Mouse (Mus musculus) thymus, postnatal 0 days (tissue): ENCODE measurements around the gene Polr1b. TPM values are rescaled to one million over a fixed set of nuclear protein-coding genes. Genes with fewer than 3 reads are reported as not detected.

Experiments
- DNase-seq: peaks from one replicate; pipeline ENCODE4 v3.0.0-alpha.2; 2015; ENCODE audit warnings: low spot score
- polyA plus RNA-seq: library from polyadenylated mRNA; unstranded; fragments of >200 nt; fragmentation: Nextera tagmentation; extraction: Ambion mirVana; gene quantifications from 2 replicates; pipeline ENCODE4 v1.2.1, GENCODE M21; 2015

Polr1b gene
- polyA plus RNA-seq, 1 experiment from 2014 or later, result 19.4 TPM

DNA sequence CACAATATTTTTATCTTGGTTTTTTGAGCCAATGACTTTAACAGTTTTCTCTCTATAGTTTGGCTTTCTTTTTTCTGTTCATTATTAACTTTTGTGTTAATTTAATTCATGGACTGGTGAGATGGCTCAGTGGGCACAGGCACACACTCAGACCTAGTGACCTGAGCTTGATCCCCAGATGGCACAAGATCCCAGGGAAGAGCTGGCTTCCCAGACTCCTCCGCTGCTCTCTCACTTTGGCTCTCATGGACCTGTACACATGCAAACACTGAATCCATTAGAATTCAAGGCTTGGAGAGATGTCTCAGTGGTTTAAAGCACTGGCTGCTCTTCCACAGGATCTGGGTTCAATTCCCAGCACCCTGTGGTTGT, 15.6 kb downstream of the Polr1b start:
- no peak for DNase-seq

GRCm38 (mm10) chr2:129118061-129118460, 17.3 kb downstream of the Polr1b start:
- DNase-seq, result no peak

DNA sequence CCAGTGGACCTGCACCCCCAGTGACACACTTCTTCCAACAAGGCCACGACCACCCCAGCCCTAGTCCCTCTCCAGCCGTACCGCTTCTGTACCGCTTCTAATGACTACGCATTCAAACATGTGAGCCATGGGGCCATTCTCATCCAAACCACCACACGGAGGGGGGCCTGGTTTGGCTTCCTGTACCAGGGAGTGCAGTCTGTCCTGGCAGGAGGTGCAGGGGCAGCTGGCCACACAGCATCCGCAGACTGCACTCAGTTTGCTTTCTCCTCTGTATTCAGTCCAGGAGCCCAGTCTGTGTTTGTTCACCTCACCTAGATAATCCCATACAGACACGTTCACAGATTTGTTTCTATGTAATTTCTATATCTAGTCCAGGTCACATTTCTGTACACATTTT, 21.2 kb downstream of the Polr1b start:
- DNase-seq, result no peak

DNA sequence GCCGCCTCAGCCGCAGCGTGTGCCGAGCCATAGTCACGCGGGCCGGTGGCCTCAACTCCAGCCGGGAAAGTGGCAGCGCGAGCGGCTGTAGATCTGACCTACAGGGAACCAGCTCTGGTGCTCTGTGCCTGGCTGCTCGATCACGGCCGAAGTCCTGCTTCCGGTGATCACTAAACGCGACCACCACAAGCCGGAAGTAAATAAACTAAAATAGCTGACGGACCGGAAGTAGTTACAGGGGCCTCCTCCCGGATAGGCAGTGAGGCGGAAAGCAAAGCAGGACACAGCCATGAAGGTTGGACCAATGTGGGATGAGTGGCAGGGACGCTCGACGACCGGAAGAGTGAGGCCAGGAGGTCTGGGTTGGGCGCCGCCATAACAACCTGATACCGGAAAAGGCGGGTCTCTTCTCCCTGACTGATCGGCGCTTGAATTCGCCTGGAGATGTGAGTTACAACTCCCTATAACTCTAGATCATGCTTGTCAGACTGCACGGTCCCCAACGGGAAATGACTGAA, 28.7 kb downstream of the Polr1b start, which contains the start of gene Chchd5:
TSS of gene Chchd5 (plus strand) at position 289 of the 518 bp plus-strand sequence.
- peak; percentile 85 for DNase-seq

DNA sequence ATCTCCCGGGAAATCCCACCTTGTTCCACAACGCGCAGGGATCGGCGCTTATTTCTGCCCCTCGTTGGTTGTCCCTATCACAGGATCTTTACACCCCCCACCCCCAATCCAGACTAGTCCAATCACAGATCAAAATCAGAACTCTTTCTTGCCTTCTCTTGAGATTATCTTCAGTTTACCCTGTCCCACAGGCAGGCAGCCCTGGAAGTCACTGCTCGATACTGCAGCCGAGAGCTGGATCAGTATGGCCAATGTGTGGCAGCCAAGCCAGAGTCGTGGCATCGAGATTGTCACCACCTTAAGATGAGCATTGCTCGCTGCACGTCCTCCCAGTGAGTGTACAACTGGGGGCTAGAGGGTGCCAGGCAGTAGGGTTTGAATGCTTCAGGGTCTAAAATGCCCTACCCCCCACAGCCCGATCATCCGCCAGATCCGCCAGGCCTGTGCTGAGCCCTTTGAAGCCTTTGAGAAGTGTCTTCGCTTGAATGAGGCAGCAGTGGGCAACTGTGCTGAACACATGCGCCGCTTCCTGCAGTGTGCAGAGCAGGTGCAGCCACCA, 29.3 kb downstream of the Polr1b start:
- peak; percentile 88 for DNase-seq

DNA sequence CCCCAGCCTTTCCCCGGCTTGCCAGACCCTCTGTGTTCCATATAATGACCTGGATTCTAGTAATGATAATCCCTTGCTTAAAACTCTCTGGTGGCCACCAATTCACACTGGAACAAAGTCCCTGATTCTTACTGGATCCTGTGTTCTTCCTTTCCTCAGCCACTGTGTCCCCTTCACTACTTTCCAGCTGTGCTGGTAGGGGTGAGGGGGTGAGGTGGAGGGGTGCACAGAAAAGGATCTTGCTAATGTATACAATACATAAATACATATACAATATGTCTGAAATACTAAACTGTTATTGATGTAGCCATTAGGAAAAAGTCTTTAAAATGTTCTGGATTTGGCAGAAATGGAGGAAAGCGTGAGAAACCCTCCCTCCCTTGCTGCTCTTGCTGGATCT, 30.0 kb downstream of the Polr1b start:
- peak; percentile 19 for DNase-seq

DNA sequence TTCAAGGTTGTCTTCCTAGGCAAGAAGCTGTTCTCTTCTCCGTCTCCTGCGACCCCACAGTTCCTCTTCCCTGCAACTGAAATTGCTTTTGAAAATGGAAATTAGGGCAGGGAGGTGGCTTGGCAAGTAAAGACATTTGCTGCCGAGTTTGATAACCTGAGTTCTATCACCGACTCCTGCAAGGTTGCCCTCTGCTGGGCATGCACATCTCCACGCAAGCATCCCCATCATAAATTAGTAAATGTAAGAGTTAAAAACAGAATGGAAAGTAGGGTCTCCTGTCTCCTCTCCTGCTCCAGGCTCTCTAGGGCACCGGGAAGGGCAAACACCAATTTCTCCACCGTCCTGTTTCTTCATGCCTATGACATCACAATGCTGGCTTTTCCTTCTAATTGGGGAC, 31.4 kb downstream of the Polr1b start:
- DNase-seq, result peak; percentile 24

GRCm38 (mm10) chr2:129133006-129133805, 32.4 kb downstream of the Polr1b start:
- no peak for DNase-seq

DNA sequence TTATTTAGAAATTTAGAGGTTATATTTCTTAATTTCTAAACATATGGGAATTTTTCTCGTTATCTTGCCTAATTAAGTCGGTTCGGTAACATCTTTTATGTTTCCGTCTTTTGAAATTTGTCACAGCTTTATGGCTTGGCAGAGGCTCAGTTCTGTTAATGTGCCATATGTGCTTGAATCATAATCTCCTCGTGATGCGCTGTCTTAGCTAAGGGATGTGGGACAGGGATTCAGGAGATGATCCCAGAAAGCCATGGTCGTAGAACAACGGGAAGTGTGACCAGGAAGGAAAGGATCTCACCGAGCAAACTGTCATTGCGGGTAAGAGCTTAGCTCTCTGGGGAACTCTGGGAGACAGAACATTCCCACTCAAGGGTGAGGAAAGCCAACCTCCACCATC, 39.1 kb downstream of the Polr1b start:
- no peak for DNase-seq

GRCm38 (mm10) chr2:129148836-129149235, 48.0 kb downstream of the Polr1b start:
- no peak for DNase-seq

GRCm38 (mm10) chr2:129150386-129150785, 49.6 kb downstream of the Polr1b start:
- no peak for DNase-seq

GRCm38 (mm10) chr2:129151111-129151510, 50.3 kb downstream of the Polr1b start:
- no peak for DNase-seq

- DNase-seq, result no peak
These were observed 52.0 kb downstream of the Polr1b start for GRCm38 (mm10) chr2:129152751-129153150.

GRCm38 (mm10) chr2:129164815-129165214, 64.0 kb downstream of the Polr1b start:
- no peak for DNase-seq

- no peak for DNase-seq
These were observed 66.0 kb downstream of the Polr1b start for GRCm38 (mm10) chr2:129166466-129167463.

GRCm38 (mm10) chr2:129173386-129173785, 72.6 kb downstream of the Polr1b start:
- DNase-seq, result no peak

GRCm38 (mm10) chr2:129174474-129174873, 73.7 kb downstream of the Polr1b start:
- DNase-seq, result peak; percentile 64

DNA sequence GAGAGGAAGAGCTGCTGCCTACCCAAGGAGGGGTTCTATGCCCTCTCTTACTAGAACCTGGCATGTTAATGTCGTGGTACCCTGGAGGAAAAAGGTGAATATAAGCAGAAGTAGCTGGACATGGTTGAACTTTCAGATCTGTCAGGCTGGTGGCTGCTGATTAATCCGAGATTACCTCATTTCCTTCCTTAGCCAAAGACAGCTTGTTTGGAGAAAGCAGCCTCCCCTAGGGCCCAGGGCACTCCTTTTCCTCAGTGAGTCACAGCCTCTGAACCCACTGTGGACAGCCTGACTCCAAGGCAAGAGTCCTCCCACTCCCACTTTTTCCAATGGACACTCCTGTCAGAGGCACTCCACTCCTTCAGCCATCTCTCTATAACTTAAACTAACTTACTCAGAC, 74.8 kb downstream of the Polr1b start:
- no peak for DNase-seq
